Mouse (Mus musculus): ENCODE results near the gene Efcab5. TPM values are rescaled to one million over a fixed set of nuclear protein-coding genes. Genes with fewer than 3 reads are reported as not detected.

The Efcab5 gene
- under 1 TPM; 0.07 to 0.12 TPM for total RNA-seq (2021)
- long read RNA-seq, experiment 1 = 0 reads
- long read RNA-seq, experiment 2 = 0 reads

- DNase-seq (ENCODE audit: low spot score) = no peak
Measured at GRCm38 (mm10) chr11:77188868-77189267, at the start of gene Efcab5. TSS of gene Efcab5 (minus strand) at chr11:77188968.

GRCm38 (mm10) chr11:77235267-77235666 lies 46.5 kb upstream of the Efcab5 start:
- DNase-seq (ENCODE audit: low spot score) = no peak

GRCm38 (mm10) chr11:77231514-77231913 lies 42.7 kb upstream of the Efcab5 start:
- no peak for DNase-seq (ENCODE audit: low spot score)

GRCm38 (mm10) chr11:77230765-77231164 lies 42.0 kb upstream of the Efcab5 start:
- DNase-seq (ENCODE audit: low spot score) = no peak

- no peak for DNase-seq (ENCODE audit: low spot score)
Measured at GRCm38 (mm10) chr11:77216761-77217130, 28.0 kb upstream of the Efcab5 start.

GRCm38 (mm10) chr11:77215951-77216760 lies 27.4 kb upstream of the Efcab5 start, which contains the start of gene Ssh2:
TSS of gene Ssh2 (plus strand) at chr11:77216287.
- DNase-seq (ENCODE audit: low spot score) = peak; percentile 71

GRCm38 (mm10) chr11:77215483-77215882 lies 26.7 kb upstream of the Efcab5 start:
- DNase-seq (ENCODE audit: low spot score) = no peak

GRCm38 (mm10) chr11:77214755-77215154 lies 26.0 kb upstream of the Efcab5 start:
- peak; percentile 72 for DNase-seq (ENCODE audit: low spot score)

GRCm38 (mm10) chr11:77214142-77214692 lies 25.4 kb upstream of the Efcab5 start:
- DNase-seq (ENCODE audit: low spot score) = no peak

- DNase-seq (ENCODE audit: low spot score) = no peak
Measured at GRCm38 (mm10) chr11:77200703-77201102, 11.9 kb upstream of the Efcab5 start.

- DNase-seq (ENCODE audit: low spot score) = no peak
Measured at GRCm38 (mm10) chr11:77199636-77200035, 10.9 kb upstream of the Efcab5 start.

- DNase-seq (ENCODE audit: low spot score) = no peak
Measured at GRCm38 (mm10) chr11:77196181-77197143, 7.7 kb upstream of the Efcab5 start.

- no peak for DNase-seq (ENCODE audit: low spot score)
Measured at GRCm38 (mm10) chr11:77195360-77196109, 6.8 kb upstream of the Efcab5 start.

GRCm38 (mm10) chr11:77194762-77195161 lies 6.0 kb upstream of the Efcab5 start:
- no peak for DNase-seq (ENCODE audit: low spot score)

- DNase-seq (ENCODE audit: low spot score) = no peak
Measured at GRCm38 (mm10) chr11:77193941-77194553, 5.3 kb upstream of the Efcab5 start.

GRCm38 (mm10) chr11:77193410-77193809 lies 4.6 kb upstream of the Efcab5 start:
- no peak for DNase-seq (ENCODE audit: low spot score)

- DNase-seq (ENCODE audit: low spot score) = no peak
Measured at GRCm38 (mm10) chr11:77184926-77185325, 3.8 kb downstream of the Efcab5 start.

- DNase-seq (ENCODE audit: low spot score) = no peak
Measured at GRCm38 (mm10) chr11:77182616-77183015, 6.2 kb downstream of the Efcab5 start.

- no peak for DNase-seq (ENCODE audit: low spot score)
Measured at GRCm38 (mm10) chr11:77182041-77182440, 6.7 kb downstream of the Efcab5 start.

- DNase-seq (ENCODE audit: low spot score) = no peak
Measured at GRCm38 (mm10) chr11:77181528-77181927, 7.2 kb downstream of the Efcab5 start.

- no peak for DNase-seq (ENCODE audit: low spot score)
Measured at GRCm38 (mm10) chr11:77180886-77181285, 7.9 kb downstream of the Efcab5 start.
